Mouse (Mus musculus): ENCODE measurements around the gene Them7. TPM values are rescaled to one million over a fixed set of nuclear protein-coding genes. Genes with fewer than 3 reads are reported as not detected.

Gene Them7
- polyA plus RNA-seq, 1 experiment, result not detected

DNA sequence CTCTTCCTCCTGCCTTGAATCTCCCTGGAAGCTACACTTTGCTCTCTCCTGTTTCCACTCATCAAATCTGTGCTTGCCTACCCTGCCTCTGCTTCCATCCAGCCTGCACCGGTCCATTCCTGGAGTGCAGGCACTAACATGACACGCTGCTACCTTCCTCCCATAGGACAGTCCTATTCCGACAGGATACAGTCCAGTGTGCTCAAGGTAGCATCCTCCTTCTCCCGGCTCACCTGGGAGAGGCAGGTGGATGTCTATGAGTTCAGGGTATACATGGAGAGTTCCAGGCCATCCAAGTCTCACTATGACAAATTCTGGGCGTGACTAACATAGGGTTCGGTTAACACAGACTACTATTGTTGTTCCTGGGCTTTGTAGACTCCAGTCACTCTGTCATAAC lies 148.0 kb downstream of the Them7 start:
- 95% methylated on average over 6 of the region's 6 CpGs for WGBS
- Histone ChIP-seq H3K27ac (ENCODE audit: insufficient read depth, low read depth, low read length) (no peak overlapping the region), H3K4me3 (ENCODE audit: insufficient read depth, low read depth, low read length) (no peak overlapping the region), H3K4me1 (ENCODE audit: control insufficient read depth, insufficient read depth, low read length) (peaks cover 5% of the 10 kb centered on the region; the same call in 1 of the 2 replicates)
- TF ChIP-seq CTCF (IDR thresholded peaks at IDR 0.05; ENCODE audit: insufficient read depth, low read depth, low read length) (no peak), POLR2A (IDR thresholded peaks at IDR 0.05; ENCODE audit: insufficient read depth, low read depth, low read length) (no peak)

DNA sequence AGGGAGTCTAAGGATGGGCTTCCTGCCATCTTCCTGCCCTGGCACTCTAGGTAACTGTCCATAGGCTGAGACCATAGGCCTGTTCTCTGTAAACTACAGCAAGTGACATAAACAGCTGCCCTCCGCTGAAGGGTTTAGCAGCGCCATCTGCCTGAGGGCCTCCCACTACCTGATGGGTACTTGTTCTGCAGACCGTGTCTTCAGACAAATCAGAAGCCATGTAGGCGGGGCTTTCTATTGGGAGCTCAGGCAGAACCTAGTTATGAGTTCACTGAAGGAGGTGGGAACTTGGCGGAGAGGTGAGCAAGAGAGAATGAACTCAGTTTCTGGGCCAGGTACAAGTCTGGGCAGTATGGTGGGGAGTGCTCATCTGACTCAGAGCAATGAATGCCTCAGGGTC lies 148.6 kb downstream of the Them7 start:
- H3K4me3 ChIP-seq (ENCODE audit: insufficient read depth, low read depth, low read length), result no peak overlapping the region
- H3K27ac ChIP-seq (ENCODE audit: insufficient read depth, low read depth, low read length), result no peak overlapping the region
- WGBS, result 94% methylated on average over 5 of the region's 5 CpGs
- H3K4me1 ChIP-seq (ENCODE audit: control insufficient read depth, insufficient read depth, low read length), result peaks cover 5% of the 10 kb centered on the region; the same call in 1 of the 2 replicates
- TF ChIP-seq POLR2A (IDR thresholded peaks at IDR 0.05; ENCODE audit: insufficient read depth, low read depth, low read length), result no peak
- no peak for TF ChIP-seq CTCF (IDR thresholded peaks at IDR 0.05; ENCODE audit: insufficient read depth, low read depth, low read length)

DNA sequence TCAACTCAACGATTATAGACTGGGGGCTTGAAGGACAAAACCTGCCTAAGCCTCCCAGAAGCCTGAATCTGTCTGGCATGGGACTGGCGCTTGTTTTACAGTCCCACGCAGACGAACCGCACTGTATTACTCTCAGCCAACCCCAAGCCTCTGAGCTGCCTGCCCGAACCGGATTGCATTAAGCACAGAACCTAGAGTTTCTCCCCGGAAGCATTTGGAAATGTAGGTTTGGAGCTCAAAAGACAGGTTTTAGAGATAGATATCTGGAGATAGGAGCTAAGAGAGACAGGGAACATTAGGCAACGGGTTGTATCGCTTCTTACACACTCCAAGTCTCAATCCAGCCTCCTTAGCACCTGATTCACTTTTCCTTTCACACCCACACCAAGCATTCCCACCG lies 149.5 kb downstream of the Them7 start:
- TF ChIP-seq CTCF (IDR thresholded peaks at IDR 0.05; ENCODE audit: insufficient read depth, low read depth, low read length), result no peak
- WGBS, result 90% methylated on average over 11 of the region's 11 CpGs
- H3K27ac ChIP-seq (ENCODE audit: insufficient read depth, low read depth, low read length), result no peak overlapping the region

DNA sequence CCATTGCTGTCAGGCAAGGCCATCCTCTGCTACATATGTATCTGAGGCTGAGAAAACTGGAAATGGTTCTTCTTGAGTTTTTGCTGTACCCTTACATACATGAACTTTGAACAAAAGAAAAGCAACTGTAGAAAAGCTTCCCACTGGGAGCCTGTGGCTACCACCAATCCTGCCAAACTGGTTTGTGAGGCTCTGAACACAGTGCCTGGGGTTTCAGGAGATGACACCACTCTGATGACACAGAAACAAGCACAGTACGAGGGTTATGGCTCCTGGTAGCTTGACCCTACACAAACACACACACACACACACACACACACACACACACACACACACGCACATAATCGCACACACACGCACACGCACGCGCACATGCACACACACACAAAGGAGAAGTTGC lies 151.1 kb downstream of the Them7 start:
- WGBS, result 92% methylated on average over 7 of the region's 7 CpGs
- TF ChIP-seq CTCF (IDR thresholded peaks at IDR 0.05; ENCODE audit: insufficient read depth, low read depth, low read length), result no peak
- TF ChIP-seq POLR2A (IDR thresholded peaks at IDR 0.05; ENCODE audit: insufficient read depth, low read depth, low read length), result no peak
- no peak overlapping the region for H3K27ac ChIP-seq (ENCODE audit: insufficient read depth, low read depth, low read length)
- H3K4me3 ChIP-seq (ENCODE audit: insufficient read depth, low read depth, low read length), result no peak overlapping the region
- peaks cover 4% of the 10 kb centered on the region; the same call in 1 of the 2 replicates for H3K4me1 ChIP-seq (ENCODE audit: control insufficient read depth, insufficient read depth, low read length)

More for the DNA sequence above, 149.5 kb downstream of the Them7 start:
- peaks cover 5% of the 10 kb centered on the region; the same call in 1 of the 2 replicates for H3K4me1 ChIP-seq (ENCODE audit: control insufficient read depth, insufficient read depth, low read length)
- no peak overlapping the region for H3K4me3 ChIP-seq (ENCODE audit: insufficient read depth, low read depth, low read length)

DNA sequence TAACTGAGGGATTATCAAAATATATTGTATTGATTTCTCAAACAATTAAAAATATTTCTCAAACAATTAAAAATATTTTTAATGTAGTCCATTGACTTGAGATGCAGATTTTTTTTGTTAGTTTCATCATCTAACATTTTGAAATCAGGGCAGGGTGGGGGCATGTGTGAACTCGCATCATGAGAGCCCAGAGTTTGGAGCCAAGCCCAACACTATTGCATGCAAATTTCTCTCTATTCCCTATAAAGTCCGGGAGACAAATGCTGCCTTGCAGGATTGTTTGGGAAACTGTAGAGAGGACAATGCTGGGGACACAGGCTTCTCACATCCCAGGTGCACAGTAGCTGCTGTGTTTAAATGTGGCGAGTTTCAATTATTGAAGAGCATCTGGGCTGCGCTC lies 151.6 kb downstream of the Them7 start:
- TF ChIP-seq CTCF (IDR thresholded peaks at IDR 0.05; ENCODE audit: insufficient read depth, low read depth, low read length) (no peak), POLR2A (IDR thresholded peaks at IDR 0.05; ENCODE audit: insufficient read depth, low read depth, low read length) (no peak)
- peaks cover under 1% of the 10 kb centered on the region; the same call in 1 of the 2 replicates for H3K4me1 ChIP-seq (ENCODE audit: control insufficient read depth, insufficient read depth, low read length)
- WGBS, result 75% methylated on average over 4 of the region's 4 CpGs
- H3K27ac ChIP-seq (ENCODE audit: insufficient read depth, low read depth, low read length), result no peak overlapping the region
- H3K4me3 ChIP-seq (ENCODE audit: insufficient read depth, low read depth, low read length), result no peak overlapping the region

DNA sequence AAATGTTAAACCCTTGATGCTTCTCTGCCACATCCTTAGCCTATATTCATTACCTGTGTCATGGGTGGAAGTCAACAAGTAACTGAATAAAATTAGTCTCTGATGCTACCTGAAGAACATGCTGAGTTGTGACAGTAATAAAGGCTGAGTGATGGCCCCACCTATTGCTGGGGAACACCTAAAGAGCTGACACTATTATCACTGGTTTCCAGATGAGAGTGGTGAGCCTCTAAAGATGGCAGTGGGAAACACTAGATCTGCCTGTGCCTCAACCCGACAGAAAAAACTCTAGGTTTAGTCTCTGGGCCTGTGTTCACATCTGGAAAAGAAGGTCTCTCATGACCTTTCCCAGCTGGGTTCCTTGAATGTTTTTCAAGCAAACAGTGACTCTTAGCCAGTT lies 155.6 kb downstream of the Them7 start:
- Histone ChIP-seq H3K4me1 (ENCODE audit: control insufficient read depth, insufficient read depth, low read length) (no peaks in the 10 kb centered on the region; the same call in none of the 2 replicates), H3K4me3 (ENCODE audit: insufficient read depth, low read depth, low read length) (no peak overlapping the region), H3K27ac (ENCODE audit: insufficient read depth, low read depth, low read length) (no peak overlapping the region)
- WGBS, result 93% methylated on average over 1 of the region's 1 CpGs
- TF ChIP-seq CTCF (IDR thresholded peaks at IDR 0.05; ENCODE audit: insufficient read depth, low read depth, low read length), result no peak
- TF ChIP-seq POLR2A (IDR thresholded peaks at IDR 0.05; ENCODE audit: insufficient read depth, low read depth, low read length), result no peak

DNA sequence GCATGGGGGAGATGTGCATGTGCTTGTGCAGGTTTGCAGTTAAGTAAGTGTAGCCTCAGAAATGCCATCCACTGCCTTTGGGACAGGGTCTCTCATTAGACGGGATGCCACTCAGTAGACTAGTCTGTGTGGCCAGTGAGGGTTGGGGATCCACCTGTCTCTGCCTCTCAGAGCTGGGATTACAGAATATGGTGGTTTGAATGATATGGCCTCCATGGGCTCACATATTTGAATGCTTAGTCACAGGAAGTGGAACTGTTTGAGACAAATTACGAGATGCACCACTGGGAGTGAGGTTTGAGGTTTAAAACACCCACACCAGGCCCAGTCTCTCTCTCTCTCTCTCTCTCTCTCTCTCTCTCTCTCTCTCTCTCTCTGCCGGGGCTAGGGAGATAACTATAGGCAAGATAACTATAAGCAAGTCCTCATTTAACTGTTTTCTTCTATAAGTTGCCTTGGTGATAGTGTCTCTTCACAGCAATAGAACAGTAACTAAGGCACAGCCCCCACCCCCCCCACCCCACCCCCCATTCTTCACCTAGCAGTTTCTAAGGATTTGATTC lies 156.7 kb downstream of the Them7 start:
- TF ChIP-seq CTCF (IDR thresholded peaks at IDR 0.05; ENCODE audit: insufficient read depth, low read depth, low read length), result no peak
- no peak for TF ChIP-seq POLR2A (IDR thresholded peaks at IDR 0.05; ENCODE audit: insufficient read depth, low read depth, low read length)
- H3K4me1 ChIP-seq (ENCODE audit: control insufficient read depth, insufficient read depth, low read length), result no peaks in the 10 kb centered on the region; the same call in none of the 2 replicates
- 70% methylated on average over 3 of the region's 3 CpGs for WGBS
- H3K27ac ChIP-seq (ENCODE audit: insufficient read depth, low read depth, low read length), result no peak overlapping the region
- H3K4me3 ChIP-seq (ENCODE audit: insufficient read depth, low read depth, low read length), result no peak overlapping the region

DNA sequence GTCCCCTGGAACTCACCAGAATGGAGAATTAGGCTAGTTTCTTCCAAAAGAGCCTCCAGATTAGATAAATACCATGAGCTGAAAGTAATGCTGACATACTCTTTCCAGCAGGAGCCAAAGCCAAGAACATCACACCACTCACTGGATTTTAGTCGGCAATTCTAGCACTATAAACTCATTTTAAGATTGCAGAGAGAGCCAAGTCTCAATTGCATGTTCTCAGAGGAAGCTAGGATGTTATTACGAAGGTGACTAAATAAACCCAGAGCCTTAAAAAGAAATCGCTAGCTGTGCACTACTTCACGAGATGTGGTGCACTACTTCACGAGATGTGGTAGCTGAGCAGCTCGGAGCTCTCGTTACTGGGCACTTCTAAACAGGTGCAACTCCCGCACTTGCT lies 158.9 kb downstream of the Them7 start:
- no peak overlapping the region for H3K27ac ChIP-seq (ENCODE audit: insufficient read depth, low read depth, low read length)
- H3K4me1 ChIP-seq (ENCODE audit: control insufficient read depth, insufficient read depth, low read length), result no peaks in the 10 kb centered on the region; the same call in none of the 2 replicates
- H3K4me3 ChIP-seq (ENCODE audit: insufficient read depth, low read depth, low read length), result no peak overlapping the region
- WGBS, result 22% methylated on average over 8 of the region's 8 CpGs
- no peak for TF ChIP-seq POLR2A (IDR thresholded peaks at IDR 0.05; ENCODE audit: insufficient read depth, low read depth, low read length)
- no peak for TF ChIP-seq CTCF (IDR thresholded peaks at IDR 0.05; ENCODE audit: insufficient read depth, low read depth, low read length)

DNA sequence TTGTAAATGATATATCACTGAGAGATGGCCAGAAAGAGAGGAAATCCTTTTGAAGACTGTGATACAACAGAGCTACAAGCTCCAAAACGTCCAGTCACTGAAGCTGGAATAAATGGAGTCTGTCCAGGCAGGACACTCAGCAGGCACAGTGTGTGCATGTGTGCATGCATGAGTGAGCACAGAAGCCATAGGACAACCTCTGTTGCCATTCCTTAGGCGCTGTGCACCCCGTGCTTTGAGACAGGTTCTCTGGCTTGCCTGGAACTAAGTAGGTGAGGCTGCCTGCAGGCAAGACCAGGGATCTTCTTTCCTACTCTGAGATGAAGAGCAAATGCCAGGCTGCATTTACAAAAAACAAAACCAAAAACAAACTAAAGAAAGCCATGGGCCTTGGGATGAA lies 160.9 kb downstream of the Them7 start:
- TF ChIP-seq CTCF (IDR thresholded peaks at IDR 0.05; ENCODE audit: insufficient read depth, low read depth, low read length) (no peak), POLR2A (IDR thresholded peaks at IDR 0.05; ENCODE audit: insufficient read depth, low read depth, low read length) (no peak)
- 89% methylated on average over 3 of the region's 3 CpGs for WGBS
- Histone ChIP-seq H3K27ac (ENCODE audit: insufficient read depth, low read depth, low read length) (no peak overlapping the region), H3K4me1 (ENCODE audit: control insufficient read depth, insufficient read depth, low read length) (no peaks in the 10 kb centered on the region; the same call in none of the 2 replicates), H3K4me3 (ENCODE audit: insufficient read depth, low read depth, low read length) (no peak overlapping the region)

All from olfactory bulb, adult 2 months (tissue).